Mouse (Mus musculus) lung, adult 2 months (tissue): Measurements from ENCODE around the gene Prkaa1.

Source experiments
- CTCF ChIP-seq: fragments of 200-500 bp; IDR thresholded peaks from 2 replicates; pipeline ENCODE4 v1.5.1; 2011; ENCODE audit warnings: mild to moderate bottlenecking, low read length, control low read depth; ENCODE audit not compliant: insufficient read depth
- POLR2A ChIP-seq: fragments of 200-500 bp; IDR thresholded peaks from 2 replicates; pipeline ENCODE4 v1.6.1; 2011; ENCODE audit warnings: low read depth, mild to moderate bottlenecking, control low read depth, low read length, borderline replicate concordance; ENCODE audit errors: extremely low read depth

GRCm38 (mm10) chr15:5209116-5209515, 65.5 kb downstream of the Prkaa1 start:
- TF ChIP-seq CTCF, result no peak
- TF ChIP-seq POLR2A, result no peak
